Mouse (Mus musculus): ENCODE results near the gene Frmpd2. TPM values are rescaled to one million over a fixed set of nuclear protein-coding genes. Genes with fewer than 3 reads are reported as not detected.

The Frmpd2 gene
- polyA plus RNA-seq, 1 experiment from 2014 or later: 0.81 TPM

GRCm38 (mm10) chr14:33521538-33521937 is 50.0 kb downstream of the Frmpd2 start:
- Histone ChIP-seq H3K27ac (ENCODE audit: low read length) (no peak overlapping the region), H3K27me3 (replicated peaks; ENCODE audit: insufficient read depth, low read length) (no peaks in the 10 kb centered on the region), H3K9me3 (ENCODE audit: low read length) (no peaks in the 10 kb centered on the region), H3K36me3 (ENCODE audit: insufficient read depth, low read length) (no peaks in the 10 kb centered on the region), H3K4me1 (ENCODE audit: insufficient read depth, low read depth, low read length) (no peaks in the 10 kb centered on the region), H3K4me2 (replicated peaks; ENCODE audit: low read depth, low read length) (no peak overlapping the region), H3K4me3 (ENCODE audit: low read depth, low read length) (no peak overlapping the region), H3K9ac (replicated peaks; ENCODE audit: low read depth) (no peak overlapping the region)
- ATAC-seq (no peak), DNase-seq (ENCODE audit: low spot score) (no peak)
- no peak for TF ChIP-seq EP300 (IDR thresholded peaks at IDR 0.05)
- 47% methylated on average over 3 of the region's 3 CpGs for WGBS

DNA sequence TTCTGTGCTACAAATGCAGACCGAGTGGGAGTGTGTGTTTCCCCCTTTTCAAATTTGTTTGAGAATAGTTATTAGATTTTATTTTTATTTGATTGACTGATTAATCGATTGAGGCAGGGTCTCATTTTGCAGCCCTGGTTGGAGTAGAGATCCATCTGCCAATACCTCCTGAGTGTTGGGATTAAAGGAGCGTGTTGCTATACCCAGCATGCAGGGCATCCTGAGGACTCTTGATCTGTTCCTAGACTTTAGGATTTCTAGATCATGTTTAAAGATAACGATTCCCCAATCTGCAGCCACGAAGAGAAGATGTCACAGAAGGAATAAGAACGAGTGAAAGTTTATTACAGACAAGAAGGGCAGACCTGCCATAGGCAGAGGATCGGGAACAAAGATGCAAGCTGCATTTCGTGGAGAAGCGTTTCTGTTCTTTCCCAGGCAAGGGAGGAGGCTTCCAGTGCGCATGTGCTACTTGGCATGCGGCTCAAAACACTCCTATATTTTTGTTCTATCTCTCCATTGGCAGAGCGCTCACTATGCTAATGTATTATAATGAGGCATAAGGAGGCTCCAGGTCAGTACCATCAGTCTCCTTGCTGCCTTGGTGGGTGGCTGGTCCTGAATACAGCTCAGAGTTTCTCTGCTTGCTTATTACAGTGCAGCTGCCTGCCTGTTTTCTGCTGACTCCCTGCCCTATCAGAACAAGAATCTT is 53.9 kb downstream of the Frmpd2 start:
- Histone ChIP-seq H3K9me3 (ENCODE audit: low read length) (no peaks in the 10 kb centered on the region), H3K4me2 (replicated peaks; ENCODE audit: low read depth, low read length) (no peak overlapping the region), H3K27ac (ENCODE audit: low read length) (no peak overlapping the region), H3K27me3 (replicated peaks; ENCODE audit: insufficient read depth, low read length) (no peaks in the 10 kb centered on the region), H3K9ac (replicated peaks; ENCODE audit: low read depth) (no peak overlapping the region), H3K4me1 (ENCODE audit: insufficient read depth, low read depth, low read length) (no peaks in the 10 kb centered on the region), H3K36me3 (ENCODE audit: insufficient read depth, low read length) (no peaks in the 10 kb centered on the region), H3K4me3 (ENCODE audit: low read depth, low read length) (no peak overlapping the region)
- ATAC-seq (no peak), DNase-seq (ENCODE audit: low spot score) (no peak)
- WGBS: 67% methylated on average over 12 of the region's 12 CpGs
- TF ChIP-seq EP300 (IDR thresholded peaks at IDR 0.05): no peak
- TF ChIP-seq CTCF (IDR thresholded peaks at IDR 0.05): no peak

DNA sequence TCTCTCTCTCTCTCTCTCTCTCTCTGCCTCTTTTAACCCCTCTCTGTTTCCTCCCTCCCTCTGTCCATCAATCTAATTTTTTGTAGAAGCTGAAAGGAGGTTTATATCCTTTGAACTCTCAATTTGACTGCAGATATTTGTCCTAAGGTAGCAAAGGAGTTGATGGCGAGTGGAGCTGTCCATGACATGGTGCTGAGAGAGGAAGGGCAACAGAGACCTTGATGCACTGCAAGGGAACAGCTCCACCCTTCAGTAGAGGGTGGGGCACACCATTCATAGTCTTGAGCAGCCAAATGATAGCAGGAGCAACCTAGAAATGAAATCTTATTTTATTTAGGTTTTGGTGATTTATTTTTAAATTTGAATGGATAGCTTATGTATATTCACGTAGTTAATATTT is 55.1 kb downstream of the Frmpd2 start:
- H3K27me3 ChIP-seq (replicated peaks; ENCODE audit: insufficient read depth, low read length): no peaks in the 10 kb centered on the region
- no peak overlapping the region for H3K9ac ChIP-seq (replicated peaks; ENCODE audit: low read depth)
- no peak overlapping the region for H3K4me3 ChIP-seq (ENCODE audit: low read depth, low read length)
- no peak for ATAC-seq
- WGBS: 55% methylated on average over 2 of the region's 2 CpGs
- no peaks in the 10 kb centered on the region for H3K36me3 ChIP-seq (ENCODE audit: insufficient read depth, low read length)
- no peak overlapping the region for H3K4me2 ChIP-seq (replicated peaks; ENCODE audit: low read depth, low read length)
- H3K9me3 ChIP-seq (ENCODE audit: low read length): no peaks in the 10 kb centered on the region
- TF ChIP-seq EP300 (IDR thresholded peaks at IDR 0.05) (no peak), CTCF (IDR thresholded peaks at IDR 0.05) (no peak)
- DNase-seq (ENCODE audit: low spot score): no peak
- H3K27ac ChIP-seq (ENCODE audit: low read length): no peak overlapping the region
- H3K4me1 ChIP-seq (ENCODE audit: insufficient read depth, low read depth, low read length): no peaks in the 10 kb centered on the region

GRCm38 (mm10) chr14:33527938-33528337 is 56.4 kb downstream of the Frmpd2 start:
- no peak overlapping the region for H3K27ac ChIP-seq (ENCODE audit: low read length)
- no peaks in the 10 kb centered on the region for H3K36me3 ChIP-seq (ENCODE audit: insufficient read depth, low read length)
- no peak overlapping the region for H3K4me3 ChIP-seq (ENCODE audit: low read depth, low read length)
- 55% methylated on average over 3 of the region's 3 CpGs for WGBS
- H3K27me3 ChIP-seq (replicated peaks; ENCODE audit: insufficient read depth, low read length): no peaks in the 10 kb centered on the region
- DNase-seq (ENCODE audit: low spot score) (no peak), ATAC-seq (no peak)
- no peaks in the 10 kb centered on the region for H3K9me3 ChIP-seq (ENCODE audit: low read length)
- TF ChIP-seq CTCF (IDR thresholded peaks at IDR 0.05) (no peak), EP300 (IDR thresholded peaks at IDR 0.05) (no peak)
- no peak overlapping the region for H3K4me2 ChIP-seq (replicated peaks; ENCODE audit: low read depth, low read length)
- no peak overlapping the region for H3K9ac ChIP-seq (replicated peaks; ENCODE audit: low read depth)
- H3K4me1 ChIP-seq (ENCODE audit: insufficient read depth, low read depth, low read length): no peaks in the 10 kb centered on the region

DNA sequence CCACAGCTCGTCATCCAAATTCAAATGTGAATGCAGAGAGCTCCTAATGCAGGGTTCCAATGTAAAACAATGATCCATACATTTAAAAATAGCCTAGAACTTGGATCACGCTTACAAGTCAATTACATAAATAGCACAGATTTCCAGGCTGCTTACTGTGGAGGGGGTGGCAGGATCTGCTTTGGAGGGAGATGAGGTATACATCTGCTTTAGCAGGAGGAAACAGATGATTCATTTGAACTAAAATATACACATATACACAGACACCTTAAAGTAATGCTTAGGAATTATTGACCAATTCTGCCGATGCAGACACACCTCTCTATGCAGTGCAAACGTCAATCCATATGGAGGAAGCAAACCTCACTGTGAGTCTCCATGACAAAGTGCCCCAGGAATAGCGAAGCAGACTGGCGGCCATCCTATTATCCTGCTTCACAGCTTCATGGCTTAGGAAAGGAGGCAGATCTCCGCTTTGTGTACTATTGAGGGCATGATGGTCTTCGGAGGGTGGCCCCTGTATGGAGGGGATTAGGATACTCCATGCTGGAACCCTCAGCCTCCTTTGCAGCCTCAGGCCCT is 59.9 kb downstream of the Frmpd2 start:
- Histone ChIP-seq H3K27ac (ENCODE audit: low read length) (no peak overlapping the region), H3K4me2 (replicated peaks; ENCODE audit: low read depth, low read length) (no peak overlapping the region), H3K4me1 (ENCODE audit: insufficient read depth, low read depth, low read length) (no peaks in the 10 kb centered on the region), H3K9ac (replicated peaks; ENCODE audit: low read depth) (no peak overlapping the region), H3K27me3 (replicated peaks; ENCODE audit: insufficient read depth, low read length) (no peaks in the 10 kb centered on the region), H3K4me3 (ENCODE audit: low read depth, low read length) (no peak overlapping the region), H3K36me3 (ENCODE audit: insufficient read depth, low read length) (no peaks in the 10 kb centered on the region), H3K9me3 (ENCODE audit: low read length) (no peaks in the 10 kb centered on the region)
- DNase-seq (ENCODE audit: low spot score) (no peak), ATAC-seq (no peak)
- WGBS: 69% methylated on average over 8 of the region's 8 CpGs
- no peak for TF ChIP-seq CTCF (IDR thresholded peaks at IDR 0.05)
- no peak for TF ChIP-seq EP300 (IDR thresholded peaks at IDR 0.05)

GRCm38 (mm10) chr14:33532792-33533191 is 61.3 kb downstream of the Frmpd2 start:
- Histone ChIP-seq H3K4me1 (ENCODE audit: insufficient read depth, low read depth, low read length) (no peaks in the 10 kb centered on the region), H3K9ac (replicated peaks; ENCODE audit: low read depth) (no peak overlapping the region), H3K27ac (ENCODE audit: low read length) (no peak overlapping the region), H3K36me3 (ENCODE audit: insufficient read depth, low read length) (no peaks in the 10 kb centered on the region), H3K27me3 (replicated peaks; ENCODE audit: insufficient read depth, low read length) (no peaks in the 10 kb centered on the region), H3K4me2 (replicated peaks; ENCODE audit: low read depth, low read length) (no peak overlapping the region), H3K4me3 (ENCODE audit: low read depth, low read length) (no peak overlapping the region), H3K9me3 (ENCODE audit: low read length) (no peaks in the 10 kb centered on the region)
- DNase-seq (ENCODE audit: low spot score) (no peak), ATAC-seq (no peak)
- 78% methylated on average over 5 of the region's 5 CpGs for WGBS
- TF ChIP-seq CTCF (IDR thresholded peaks at IDR 0.05) (no peak), EP300 (IDR thresholded peaks at IDR 0.05) (no peak)
